Mouse (Mus musculus) midbrain, embryonic 11.5 days (tissue): Measurements from ENCODE around the gene Ulk4. TPM values are rescaled to one million over a fixed set of nuclear protein-coding genes. Genes with fewer than 3 reads are reported as not detected.

ENCODE experiments used
- ATAC-seq: fragments of 200-750 bp; cut with Nextera tagmentation; 2 replicates; pipeline ENCODE4 v1.8.0; 2017; ENCODE audit warnings: moderate TSS enrichment, moderate library complexity; ENCODE audit not compliant: low FRiP score
- DNase-seq: peaks from one replicate; pipeline ENCODE4 v3.0.0; 2015; ENCODE audit warnings: low spot score; ENCODE audit errors: missing footprints
- H3K27ac ChIP-seq: fragments of 300-500 bp; sonication (generic); 2 replicates; pipeline ENCODE4 v1.5.1; 2014; ENCODE audit warnings: low read depth, low read length
- H3K27me3 ChIP-seq: fragments of 300-500 bp; sonication (generic); 2 replicates; pipeline ENCODE4 v1.6.1; 2014; ENCODE audit warnings: mild to moderate bottlenecking, low read length, moderate library complexity, mixed read lengths; ENCODE audit not compliant: control insufficient read depth, insufficient read depth
- H3K36me3 ChIP-seq: fragments of 300-500 bp; sonication (generic); 2 replicates; pipeline ENCODE4 v1.6.1; 2014; ENCODE audit warnings: mild to moderate bottlenecking, low read length, moderate library complexity, mixed read lengths; ENCODE audit not compliant: control insufficient read depth, insufficient read depth
- H3K4me1 ChIP-seq: fragments of 300-500 bp; sonication (generic); 2 replicates; pipeline ENCODE4 v1.6.1; 2014; ENCODE audit warnings: low read length; ENCODE audit not compliant: control insufficient read depth, insufficient read depth
- H3K4me2 ChIP-seq: fragments of 300-500 bp; sonication (generic); 2 replicates; pipeline ENCODE4 v1.6.1; 2014; ENCODE audit warnings: mild to moderate bottlenecking, moderate library complexity
- H3K4me3 ChIP-seq: fragments of 300-500 bp; sonication (generic); 2 replicates; pipeline ENCODE4 v1.5.1; 2014; ENCODE audit warnings: low read depth, low read length
- H3K9ac ChIP-seq: fragments of 300-500 bp; sonication (generic); 2 replicates; pipeline ENCODE4 v1.6.1; 2014; ENCODE audit warnings: low read length
- H3K9me3 ChIP-seq: fragments of 300-500 bp; sonication (generic); 2 replicates; pipeline ENCODE4 v1.6.1; 2016; ENCODE audit warnings: low read length; ENCODE audit not compliant: control insufficient read depth
- WGBS: fragments of 180-500 bp; shearing (Covaris S2); extraction: QIAGEN DNeasy Blood & Tissue Kit; methylation state at CpG from one replicate; pipeline ENCODE4 v1.1.7; 2014; 5-methylcytosine and 5-hydroxymethylcytosine counted together
- polyA plus RNA-seq: library from polyadenylated mRNA; unstranded; fragments of >200 nt; fragmentation: Nextera tagmentation; extraction: Ambion mirVana; gene quantifications from 2 replicates; pipeline ENCODE4 v1.2.1, GENCODE M21; 2014

Gene Ulk4
- polyA plus RNA-seq, 1 experiment from 2014 or later, result 210 TPM

- no peaks in the 10 kb centered on the region for H3K36me3 ChIP-seq
- no peaks in the 10 kb centered on the region for H3K9me3 ChIP-seq
- peak overlapping the region; percentile 84; the same call in 1 of the 2 replicates for H3K27ac ChIP-seq
- no peaks in the 10 kb centered on the region for H3K27me3 ChIP-seq
- H3K4me2 ChIP-seq, result peak overlapping the region; percentile 77
- WGBS, result 22% methylated on average over 15 of the region's 15 CpGs
- H3K9ac ChIP-seq, result peak overlapping the region; percentile 76
- peak overlapping the region; percentile 66 for H3K4me3 ChIP-seq
- ATAC-seq (no peak), DNase-seq (no peak)
- H3K4me1 ChIP-seq, result peaks cover 4% of the 10 kb centered on the region; the same call in 1 of the 2 replicates
Observed at GRCm38 (mm10) chr9:121276745-121277117, 266 bp downstream of the Ulk4 start.

- Histone ChIP-seq H3K9ac (no peak overlapping the region; the same call in 1 of the 2 replicates), H3K36me3 (no peaks in the 10 kb centered on the region; the same call in 1 of the 2 replicates), H3K9me3 (no peaks in the 10 kb centered on the region), H3K4me1 (peaks cover 2% of the 10 kb centered on the region; the same call in 1 of the 2 replicates), H3K27me3 (no peaks in the 10 kb centered on the region), H3K27ac (no peak overlapping the region), H3K4me3 (no peak overlapping the region), H3K4me2 (no peak overlapping the region)
- 69% methylated on average over 4 of the region's 4 CpGs for WGBS
- no peak for ATAC-seq
- DNase-seq, result no peak
Observed at GRCm38 (mm10) chr9:121271561-121271960, 5.4 kb downstream of the Ulk4 start.

- no peaks in the 10 kb centered on the region for H3K27me3 ChIP-seq
- ATAC-seq (no peak), DNase-seq (no peak)
- H3K4me2 ChIP-seq, result no peak overlapping the region
- no peak overlapping the region for H3K27ac ChIP-seq
- no peaks in the 10 kb centered on the region; the same call in 1 of the 2 replicates for H3K36me3 ChIP-seq
- no peaks in the 10 kb centered on the region for H3K9me3 ChIP-seq
- no peak overlapping the region for H3K4me3 ChIP-seq
- H3K9ac ChIP-seq, result no peak overlapping the region
- WGBS, result 91% methylated on average over 1 of the region's 1 CpGs
- no peaks in the 10 kb centered on the region for H3K4me1 ChIP-seq
Observed at GRCm38 (mm10) chr9:121271149-121271548, 5.8 kb downstream of the Ulk4 start.

- 86% methylated on average over 10 of the region's 10 CpGs for WGBS
Observed at GRCm38 (mm10) chr9:121265307-121265706, 11.7 kb downstream of the Ulk4 start.

GRCm38 (mm10) chr9:121257106-121257505 is 19.9 kb downstream of the Ulk4 start:
- DNase-seq (no peak), ATAC-seq (no peak)
- Histone ChIP-seq H3K9ac (no peak overlapping the region), H3K4me2 (no peak overlapping the region), H3K4me1 (no peaks in the 10 kb centered on the region), H3K9me3 (no peaks in the 10 kb centered on the region), H3K36me3 (0 out of 2 replicates have a peak, but pooled peaks cover 4% of the 10 kb centered on the region), H3K27me3 (no peaks in the 10 kb centered on the region), H3K4me3 (no peak overlapping the region), H3K27ac (no peak overlapping the region)
- 84% methylated on average over 9 of the region's 9 CpGs for WGBS

More at GRCm38 (mm10) chr9:121265307-121265706, 11.7 kb downstream of the Ulk4 start:
- DNase-seq (no peak), ATAC-seq (no peak)
- Histone ChIP-seq H3K9ac (no peak overlapping the region), H3K27ac (no peak overlapping the region), H3K4me2 (no peak overlapping the region), H3K4me1 (no peaks in the 10 kb centered on the region), H3K4me3 (no peak overlapping the region), H3K36me3 (no peaks in the 10 kb centered on the region; the same call in 1 of the 2 replicates), H3K9me3 (no peaks in the 10 kb centered on the region), H3K27me3 (no peaks in the 10 kb centered on the region)

- Histone ChIP-seq H3K4me3 (no peak overlapping the region), H3K4me2 (no peak overlapping the region), H3K4me1 (no peaks in the 10 kb centered on the region), H3K9me3 (no peaks in the 10 kb centered on the region), H3K36me3 (0 out of 2 replicates have a peak, but pooled peaks cover 4% of the 10 kb centered on the region), H3K27ac (no peak overlapping the region), H3K9ac (no peak overlapping the region), H3K27me3 (no peaks in the 10 kb centered on the region)
- no peak for ATAC-seq
- 91% methylated on average over 13 of the region's 13 CpGs for WGBS
- no peak for DNase-seq
Observed at GRCm38 (mm10) chr9:121254761-121255160, 22.2 kb downstream of the Ulk4 start.

- Histone ChIP-seq H3K36me3 (0 out of 2 replicates have a peak, but pooled peaks cover 4% of the 10 kb centered on the region), H3K9ac (no peak overlapping the region), H3K4me3 (no peak overlapping the region), H3K27ac (no peak overlapping the region), H3K9me3 (no peaks in the 10 kb centered on the region), H3K4me1 (no peaks in the 10 kb centered on the region), H3K27me3 (no peaks in the 10 kb centered on the region), H3K4me2 (no peak overlapping the region)
- 89% methylated on average over 2 of the region's 2 CpGs for WGBS
- no peak for DNase-seq
- ATAC-seq, result no peak
Observed at GRCm38 (mm10) chr9:121253983-121254382, 23.0 kb downstream of the Ulk4 start.

GRCm38 (mm10) chr9:121250854-121251253 is 26.1 kb downstream of the Ulk4 start:
- no peaks in the 10 kb centered on the region for H3K9me3 ChIP-seq
- no peak for DNase-seq
- no peak overlapping the region for H3K27ac ChIP-seq
- H3K27me3 ChIP-seq, result no peaks in the 10 kb centered on the region
- no peak for ATAC-seq
- H3K4me2 ChIP-seq, result no peak overlapping the region
- H3K9ac ChIP-seq, result no peak overlapping the region
- no peaks in the 10 kb centered on the region for H3K4me1 ChIP-seq
- no peak overlapping the region for H3K4me3 ChIP-seq
- 92% methylated on average over 11 of the region's 11 CpGs for WGBS
- 0 out of 2 replicates have a peak, but pooled peaks cover 4% of the 10 kb centered on the region for H3K36me3 ChIP-seq

GRCm38 (mm10) chr9:121249805-121250204 is 27.2 kb downstream of the Ulk4 start:
- Histone ChIP-seq H3K36me3 (0 out of 2 replicates have a peak, but pooled peaks cover 1% of the 10 kb centered on the region), H3K9me3 (no peaks in the 10 kb centered on the region), H3K4me1 (no peaks in the 10 kb centered on the region), H3K27ac (no peak overlapping the region), H3K27me3 (no peaks in the 10 kb centered on the region), H3K4me2 (no peak overlapping the region), H3K9ac (no peak overlapping the region), H3K4me3 (no peak overlapping the region)
- WGBS, result 58% methylated on average over 14 of the region's 14 CpGs
- no peak for DNase-seq
- no peak for ATAC-seq
